Mouse (Mus musculus) embryonic facial prominence, embryonic 13.5 days (tissue): ENCODE data around the gene Gabpb2. TPM values are rescaled to one million over a fixed set of nuclear protein-coding genes. Genes with fewer than 3 reads are reported as not detected.

Experiments
- ATAC-seq: fragments of 200-750 bp; cut with Nextera tagmentation; 2 replicates; pipeline ENCODE4 v1.8.0; 2017; ENCODE audit warnings: low read depth; ENCODE audit not compliant: insufficient number of reproducible peaks, insufficient read depth, low FRiP score, low TSS enrichment
- H3K27ac ChIP-seq: fragments of 300-500 bp; sonication (generic); 2 replicates; pipeline ENCODE4 v1.5.1; 2015; ENCODE audit warnings: moderate library complexity, mild to moderate bottlenecking, inconsistent platforms
- H3K27me3 ChIP-seq: fragments of 300-500 bp; sonication (generic); 2 replicates; pipeline ENCODE4 v1.6.1; 2015; ENCODE audit warnings: mild to moderate bottlenecking, inconsistent platforms
- H3K36me3 ChIP-seq: fragments of 300-500 bp; sonication (generic); 2 replicates; pipeline ENCODE4 v1.6.1; 2015; ENCODE audit warnings: mild to moderate bottlenecking, inconsistent platforms
- H3K4me1 ChIP-seq: fragments of 300-500 bp; sonication (generic); 2 replicates; pipeline ENCODE4 v1.6.1; 2015; ENCODE audit warnings: inconsistent platforms
- H3K4me2 ChIP-seq: fragments of 300-500 bp; sonication (generic); 2 replicates; pipeline ENCODE4 v1.6.1; 2015; ENCODE audit warnings: moderate library complexity, mild to moderate bottlenecking, inconsistent platforms
- H3K4me3 ChIP-seq: fragments of 300-500 bp; sonication (generic); 2 replicates; pipeline ENCODE4 v1.5.1; 2015; ENCODE audit warnings: mild to moderate bottlenecking, inconsistent platforms
- H3K9ac ChIP-seq: fragments of 300-500 bp; sonication (generic); 2 replicates; pipeline ENCODE4 v1.6.1; 2015; ENCODE audit warnings: mild to moderate bottlenecking, inconsistent platforms
- H3K9me3 ChIP-seq: fragments of 300-500 bp; sonication (generic); 2 replicates; pipeline ENCODE4 v1.6.1; 2016; ENCODE audit warnings: inconsistent platforms
- WGBS: fragments of 180-500 bp; shearing (Covaris S2); methylation state at CpG from one replicate; pipeline ENCODE4 v1.1.7; 2015; ENCODE audit warnings: mixed read lengths; 5-methylcytosine and 5-hydroxymethylcytosine counted together
- polyA plus RNA-seq: library from polyadenylated mRNA; unstranded; fragments of >200 nt; fragmentation: Nextera tagmentation; extraction: Ambion mirVana; gene quantifications from 2 replicates; pipeline ENCODE4 v1.2.1, GENCODE M21; 2015

Gabpb2 gene
- polyA plus RNA-seq, 1 experiment from 2014 or later, result 13.9 TPM

DNA sequence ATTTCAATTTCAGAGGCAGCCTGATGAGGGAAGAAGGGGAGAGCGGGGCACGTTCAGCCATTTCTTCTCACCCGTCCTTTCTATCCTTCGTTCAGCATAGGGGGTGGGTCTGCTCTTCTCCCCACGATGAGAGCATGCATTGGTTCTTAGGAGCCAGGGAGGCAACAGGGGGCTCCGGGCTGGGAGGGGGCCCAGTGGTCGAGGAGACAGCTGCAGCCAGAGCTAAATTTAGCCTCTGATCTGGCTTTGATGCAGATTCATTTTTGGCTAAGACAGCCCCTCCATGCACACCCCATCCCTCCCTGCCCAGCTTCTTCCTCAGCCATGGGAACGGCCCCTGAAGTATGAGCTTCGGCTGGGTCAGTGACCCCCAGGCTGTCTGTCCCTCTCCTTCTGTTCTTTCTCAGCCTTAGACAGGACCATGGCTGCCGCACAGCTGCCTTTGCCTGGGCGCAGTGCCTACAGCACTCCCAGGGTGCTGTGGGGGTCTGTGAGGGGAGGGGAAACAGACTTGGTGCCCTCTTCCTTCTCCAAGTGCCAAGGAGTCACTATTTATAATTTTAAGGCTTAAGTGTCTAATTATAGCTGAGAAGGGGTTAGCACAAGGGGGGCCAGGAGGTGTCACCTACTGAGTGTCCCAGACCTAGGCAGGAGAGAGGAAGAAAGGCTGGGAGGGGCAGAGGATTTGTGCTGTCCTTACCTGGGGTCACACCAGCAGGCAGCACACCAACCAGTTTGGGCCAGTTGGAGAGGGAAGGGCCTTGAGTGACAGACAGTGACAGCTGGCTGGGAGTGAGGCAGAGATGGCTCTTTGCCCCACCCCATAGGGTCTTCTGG lies 54.1 kb downstream of the Gabpb2 start:
- Histone ChIP-seq H3K4me1 (peaks cover 32% of the 10 kb centered on the region), H3K9ac (peak overlapping the region; percentile 44), H3K4me3 (no peak overlapping the region), H3K4me2 (peak overlapping the region; percentile 76), H3K36me3 (peaks cover 45% of the 10 kb centered on the region), H3K27me3 (peaks cover 6% of the 10 kb centered on the region; the same call in 1 of the 2 replicates), H3K9me3 (no peaks in the 10 kb centered on the region; the same call in 1 of the 2 replicates), H3K27ac (no peak overlapping the region)
- WGBS, result 57% methylated on average over 11 of the region's 11 CpGs
- no peak for ATAC-seq

- ATAC-seq, result no peak
- 0 out of 2 replicates have a peak overlapping the region, but pooled peaks have one; percentile 84 for H3K9ac ChIP-seq
- 37% methylated on average over 2 of the region's 2 CpGs for WGBS
- peaks cover 32% of the 10 kb centered on the region for H3K4me1 ChIP-seq
- H3K36me3 ChIP-seq, result peaks cover 31% of the 10 kb centered on the region
- peaks cover 6% of the 10 kb centered on the region; the same call in 1 of the 2 replicates for H3K27me3 ChIP-seq
- peak overlapping the region; percentile 76 for H3K4me2 ChIP-seq
- no peak overlapping the region for H3K27ac ChIP-seq
- peak overlapping the region; percentile 89 for H3K4me3 ChIP-seq
- H3K9me3 ChIP-seq, result no peaks in the 10 kb centered on the region; the same call in 1 of the 2 replicates
These were observed 55.4 kb downstream of the Gabpb2 start for GRCm38 (mm10) chr3:95162345-95162628.

DNA sequence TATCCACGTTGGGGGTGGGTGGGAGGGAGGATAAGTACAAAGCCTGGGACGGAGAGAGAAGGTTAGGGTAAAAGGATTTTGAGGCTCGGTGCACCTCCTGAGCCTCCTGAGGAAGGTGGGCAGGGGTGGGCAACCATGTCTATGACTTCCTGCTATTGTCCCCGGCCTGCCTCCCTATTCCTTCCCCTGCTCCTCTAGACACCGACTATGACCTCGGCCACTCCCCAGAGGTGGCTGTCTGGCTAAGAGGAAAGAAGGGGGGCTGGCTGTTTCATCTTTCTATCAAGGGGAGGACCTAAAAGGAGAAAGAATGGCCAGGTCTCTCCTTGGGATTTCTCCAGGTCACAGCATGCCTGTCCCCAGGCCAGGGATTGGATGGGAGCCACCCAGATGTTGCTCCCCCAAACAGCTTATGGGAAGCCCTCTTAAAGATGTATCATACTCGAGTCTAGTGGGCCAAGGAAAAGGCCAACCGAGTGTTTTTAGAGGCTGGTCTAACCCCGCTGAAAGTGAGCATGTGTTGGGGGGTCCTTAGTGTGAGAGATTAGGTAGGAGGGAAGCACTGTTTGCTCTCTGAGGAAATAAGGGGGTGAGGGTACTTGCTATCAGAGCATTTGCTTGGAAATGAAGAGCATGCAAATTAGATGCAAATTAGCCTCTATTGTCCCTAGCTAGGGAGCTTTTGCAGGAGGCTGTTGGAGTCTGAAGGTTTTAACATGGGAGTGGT lies 55.9 kb downstream of the Gabpb2 start:
- peak overlapping the region; percentile 45; the same call in 1 of the 2 replicates for H3K27ac ChIP-seq
- peaks cover 26% of the 10 kb centered on the region for H3K36me3 ChIP-seq
- H3K4me2 ChIP-seq, result peak overlapping the region; percentile 76
- peaks cover 32% of the 10 kb centered on the region for H3K4me1 ChIP-seq
- no peak for ATAC-seq
- 5% methylated on average over 9 of the region's 9 CpGs for WGBS
- peak overlapping the region; percentile 84 for H3K9ac ChIP-seq
- peak overlapping the region; percentile 89 for H3K4me3 ChIP-seq
- no peaks in the 10 kb centered on the region; the same call in 1 of the 2 replicates for H3K9me3 ChIP-seq
- peaks cover 6% of the 10 kb centered on the region; the same call in 1 of the 2 replicates for H3K27me3 ChIP-seq

GRCm38 (mm10) chr3:95161041-95161551 lies 56.6 kb downstream of the Gabpb2 start:
- Histone ChIP-seq H3K36me3 (peaks cover 19% of the 10 kb centered on the region), H3K27ac (peak overlapping the region; percentile 45; the same call in 1 of the 2 replicates), H3K4me1 (peaks cover 32% of the 10 kb centered on the region), H3K27me3 (peaks cover 6% of the 10 kb centered on the region; the same call in 1 of the 2 replicates), H3K9me3 (no peaks in the 10 kb centered on the region; the same call in 1 of the 2 replicates), H3K4me2 (peak overlapping the region; percentile 76), H3K9ac (peak overlapping the region; percentile 84), H3K4me3 (peak overlapping the region; percentile 89)
- ATAC-seq, result 0 out of 2 replicates have a peak, but pooled peaks have one; percentile 8
- under 1% methylated on average over 30 of the region's 30 CpGs for WGBS

DNA sequence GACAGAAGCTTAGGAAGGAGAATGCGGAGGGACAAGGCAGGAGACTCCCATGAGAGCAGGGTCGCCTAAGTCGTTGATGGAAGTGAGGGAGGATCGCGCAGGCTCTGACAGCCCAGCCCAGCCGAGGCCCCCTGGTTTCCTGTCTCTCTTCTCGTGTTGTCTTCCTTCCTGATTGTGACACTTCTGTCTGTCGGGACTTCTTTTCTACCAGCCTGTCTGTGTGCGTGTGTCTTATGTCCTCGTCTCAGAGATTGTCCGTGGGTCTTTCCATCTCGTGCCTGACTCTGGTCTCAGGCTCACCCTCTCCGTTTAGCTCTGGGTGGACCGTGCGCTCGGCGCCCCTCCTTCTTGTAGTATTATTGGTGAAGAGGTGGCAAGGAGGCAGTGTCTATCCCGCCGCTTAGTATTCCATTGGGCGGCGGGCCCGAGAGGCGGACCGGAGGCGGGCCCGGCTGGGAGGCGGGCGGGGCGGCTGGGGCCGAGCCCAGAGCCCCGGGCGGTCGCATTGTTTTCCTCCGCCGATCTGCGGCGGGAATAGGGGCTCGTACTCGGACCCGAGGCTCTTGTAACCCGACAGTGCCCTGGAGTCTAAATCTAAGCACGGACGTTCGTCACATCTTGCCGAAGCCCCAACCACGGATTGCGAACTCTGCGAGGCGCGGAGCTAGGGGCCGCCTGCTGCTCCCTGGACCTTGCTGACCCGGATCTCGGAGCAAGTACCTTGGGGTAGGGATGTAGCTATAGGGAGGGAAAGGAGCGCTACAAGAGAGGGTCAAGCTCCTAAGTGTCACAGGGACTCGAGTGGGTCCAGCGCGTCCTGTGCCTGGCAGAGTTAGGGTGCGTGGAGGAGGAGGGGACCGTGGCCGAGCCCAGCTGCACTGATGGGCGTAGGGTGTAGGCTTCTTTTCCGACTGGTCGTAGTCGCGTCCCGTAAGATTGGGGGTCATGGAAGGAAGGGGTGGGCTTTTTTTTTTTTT lies 57.4 kb downstream of the Gabpb2 start, which contains the start of gene Sema6c:
Sema6c (plus strand) TSS at position 471 of the 977 bp plus-strand sequence.
- H3K9ac ChIP-seq, result peak within 1 kb of the TSS; percentile 84
- H3K36me3 ChIP-seq, result peaks cover 12% of the 10 kb centered on the region
- WGBS, result under 1% methylated on average over 65 of the region's 66 CpGs
- peaks cover 6% of the 10 kb centered on the region; the same call in 1 of the 2 replicates for H3K27me3 ChIP-seq
- peak; percentile 95 for ATAC-seq
- H3K27ac ChIP-seq, result peak within 1 kb of the TSS; percentile 45; the same call in 1 of the 2 replicates
- peak within 1 kb of the TSS; percentile 76 for H3K4me2 ChIP-seq
- H3K9me3 ChIP-seq, result no peaks in the 10 kb centered on the region
- peak within 1 kb of the TSS; percentile 89 for H3K4me3 ChIP-seq
- H3K4me1 ChIP-seq, result peaks cover 32% of the 10 kb centered on the region

DNA sequence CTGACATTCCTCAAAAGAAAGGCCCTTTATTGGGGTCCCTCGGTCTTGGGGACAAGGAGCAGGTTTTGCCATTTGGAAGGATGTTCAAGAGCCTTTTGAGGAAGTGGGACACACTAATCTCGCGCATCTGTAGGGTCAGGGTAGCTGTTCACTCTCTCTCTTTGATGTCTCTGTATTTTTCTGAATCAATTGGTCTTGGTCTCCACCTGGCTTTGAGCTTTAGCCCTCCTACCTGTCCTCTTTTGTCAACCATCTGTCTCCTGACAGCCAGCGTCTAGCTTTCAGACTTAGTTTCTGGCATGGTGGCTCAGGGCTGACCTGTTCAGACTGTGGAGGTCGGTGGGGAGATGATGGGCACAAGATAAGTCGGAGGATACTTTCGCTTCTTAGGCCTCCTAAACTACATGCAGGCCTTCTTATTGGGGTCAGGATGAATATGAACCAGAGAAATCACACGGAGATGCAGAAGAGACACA lies 58.2 kb downstream of the Gabpb2 start:
- H3K27ac ChIP-seq, result peak overlapping the region; percentile 22; the same call in 1 of the 2 replicates

DNA sequence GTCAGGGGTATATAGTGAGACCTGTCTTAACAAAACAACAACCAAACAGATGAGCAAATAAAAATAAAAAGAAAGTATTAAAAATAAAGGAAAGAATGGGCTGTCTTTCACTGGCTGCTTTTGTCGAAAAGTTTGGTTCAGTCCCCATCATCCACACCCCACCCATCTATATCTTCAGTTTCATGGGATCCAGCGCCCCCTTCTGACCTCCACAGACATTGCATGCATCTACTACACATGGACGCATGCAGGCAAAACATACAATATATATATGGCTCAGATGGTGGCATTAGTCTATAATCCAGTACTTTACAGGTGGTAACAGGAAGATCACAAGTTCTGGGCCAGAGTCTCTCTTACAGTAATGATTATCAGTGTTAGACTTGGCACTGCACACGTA lies 63.8 kb downstream of the Gabpb2 start:
- no peak for ATAC-seq
- Histone ChIP-seq H3K27ac (no peak overlapping the region), H3K4me3 (no peak overlapping the region), H3K27me3 (peaks cover 2% of the 10 kb centered on the region; the same call in 1 of the 2 replicates), H3K4me2 (no peak overlapping the region), H3K9me3 (no peaks in the 10 kb centered on the region), H3K9ac (no peak overlapping the region), H3K4me1 (no peaks in the 10 kb centered on the region), H3K36me3 (no peaks in the 10 kb centered on the region)
- WGBS, result 54% methylated on average over 4 of the region's 4 CpGs

More for the DNA sequence above, 58.2 kb downstream of the Gabpb2 start:
- Histone ChIP-seq H3K9me3 (no peaks in the 10 kb centered on the region), H3K9ac (peak overlapping the region; percentile 84), H3K27me3 (peaks cover 6% of the 10 kb centered on the region; the same call in 1 of the 2 replicates), H3K4me2 (peak overlapping the region; percentile 76), H3K4me1 (peaks cover 32% of the 10 kb centered on the region), H3K36me3 (peaks cover 5% of the 10 kb centered on the region), H3K4me3 (peak overlapping the region; percentile 89)
- 13% methylated on average over 8 of the region's 8 CpGs for WGBS
- no peak for ATAC-seq

DNA sequence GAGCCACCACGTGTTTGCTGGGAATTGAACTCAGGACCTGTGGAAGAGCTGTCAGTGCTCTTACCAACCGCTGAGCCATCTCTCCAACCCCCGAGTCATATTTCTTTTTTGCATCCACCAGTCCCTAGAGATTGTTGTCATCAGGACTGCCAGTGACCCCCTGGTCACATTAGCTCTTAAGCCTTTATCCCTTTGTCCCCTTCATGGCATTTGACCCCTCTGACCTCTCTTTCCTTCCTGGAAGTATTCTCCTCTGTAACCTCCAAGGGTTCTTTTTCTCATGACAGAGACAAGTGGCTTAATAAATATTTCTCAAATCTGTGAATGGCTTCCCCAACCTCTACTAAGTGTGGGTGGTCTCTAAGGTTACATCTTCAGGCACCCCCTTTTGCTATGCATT lies 69.8 kb downstream of the Gabpb2 start:
- no peak overlapping the region for H3K27ac ChIP-seq
- ATAC-seq, result no peak
- H3K27me3 ChIP-seq, result no peaks in the 10 kb centered on the region
- WGBS, result 52% methylated on average over 3 of the region's 3 CpGs
- no peaks in the 10 kb centered on the region for H3K36me3 ChIP-seq
- no peaks in the 10 kb centered on the region for H3K4me1 ChIP-seq
- H3K4me2 ChIP-seq, result no peak overlapping the region
- no peak overlapping the region for H3K9ac ChIP-seq
- no peak overlapping the region for H3K4me3 ChIP-seq
- H3K9me3 ChIP-seq, result no peaks in the 10 kb centered on the region

- 10% methylated on average over 5 of the region's 5 CpGs for WGBS
- Histone ChIP-seq H3K9ac (no peak overlapping the region), H3K36me3 (peaks cover 32% of the 10 kb centered on the region), H3K4me2 (no peak overlapping the region), H3K9me3 (no peaks in the 10 kb centered on the region), H3K27me3 (no peaks in the 10 kb centered on the region), H3K4me1 (no peaks in the 10 kb centered on the region), H3K27ac (no peak overlapping the region), H3K4me3 (no peak overlapping the region)
- ATAC-seq, result no peak
These were observed 75.1 kb downstream of the Gabpb2 start for GRCm38 (mm10) chr3:95142617-95143011.

- Histone ChIP-seq H3K27me3 (no peaks in the 10 kb centered on the region), H3K9ac (no peak within 1 kb of the TSS), H3K9me3 (no peaks in the 10 kb centered on the region), H3K4me3 (no peak within 1 kb of the TSS), H3K4me1 (no peaks in the 10 kb centered on the region), H3K36me3 (peaks cover 32% of the 10 kb centered on the region), H3K4me2 (no peak within 1 kb of the TSS), H3K27ac (no peak within 1 kb of the TSS)
- no peak for ATAC-seq
- WGBS, result 81% methylated on average over 10 of the region's 10 CpGs
These were observed 75.6 kb downstream of the Gabpb2 start, which contains the start of gene Tnfaip8l2 for GRCm38 (mm10) chr3:95141952-95142616. Gene Tnfaip8l2, minus strand, starts transcription at chr3:95142360.
